ENCODE assay signal across 19 mouse cellular contexts in genomic region chr12:80141011-80141410, GRCm38 (mm10). TPM values are rescaled to one million over a fixed set of nuclear protein-coding genes. Genes with fewer than 3 reads are reported as not detected.
DNase-seq lines count a peak whose midpoint lies in the region; ATAC-seq and TF ChIP-seq lines count a peak whose summit lies in the region.
"Had no signal": no experiment of that assay in that cellular context is flagged by ENCODE, and none has a peak within 500 bp of the region (broad histone marks: within the 10 kb centered on the region; RNA-seq: fewer than 3 reads in every experiment).

No protein-coding gene starts in this region.

- TF ChIP-seq CTCF in liver, postnatal 0 days (IDR thresholded peaks at IDR 0.05; ENCODE audit: low read depth), result no peak
- no peak for TF ChIP-seq CTCF in midbrain, postnatal 0 days (IDR thresholded peaks at IDR 0.05)

- no peak overlapping the region for H3K4me3 ChIP-seq in liver, postnatal 0 days (ENCODE audit: low read depth, low read length)
- H3K4me3 ChIP-seq in limb, embryonic 13.5 days, result no peak overlapping the region
- no peak overlapping the region for H3K4me3 ChIP-seq in midbrain, postnatal 0 days (ENCODE audit: low read depth, low read length)
- H3K4me3 ChIP-seq: embryonic facial prominence, embryonic 13.5 days; erythroblast, embryonic 14.5 days; forebrain, embryonic 13.5 days; heart, embryonic 12.5 days; intestine, embryonic 15.5 days; limb, embryonic 12.5 days; liver, embryonic 15.5 days; neural tube, embryonic 15.5 days; stomach, embryonic 15.5 days had no signal

- peak overlapping the region; percentile 9; the same call in 1 of the 2 replicates for H3K4me2 ChIP-seq in liver, postnatal 0 days (ENCODE audit: low read depth, low read length)
- H3K4me2 ChIP-seq in limb, embryonic 13.5 days (replicated peaks), result no peak overlapping the region
- H3K4me2 ChIP-seq in midbrain, postnatal 0 days (ENCODE audit: low read depth, low read length, poor library complexity, severe bottlenecking), result no peak overlapping the region
- H3K4me2 ChIP-seq: embryonic facial prominence, embryonic 13.5 days; forebrain, embryonic 13.5 days; heart, embryonic 12.5 days; hindbrain, embryonic 14.5 days; intestine, embryonic 15.5 days; limb, embryonic 12.5 days; liver, embryonic 15.5 days; neural tube, embryonic 15.5 days; stomach, embryonic 15.5 days had no signal

- TF ChIP-seq EP300 in liver, postnatal 0 days (IDR thresholded peaks at IDR 0.05; ENCODE audit: low read depth), result no peak

- WGBS in liver, postnatal 0 days (ENCODE audit: insufficient replicate concordance), result 43% methylated on average over 8 of the region's 8 CpGs
- WGBS in limb, embryonic 13.5 days, result 84% methylated on average over 8 of the region's 8 CpGs
- WGBS in midbrain, postnatal 0 days, result 83% methylated on average over 8 of the region's 8 CpGs

- no peaks in the 10 kb centered on the region for H3K36me3 ChIP-seq in liver, postnatal 0 days (replicated peaks; ENCODE audit: insufficient read depth, low read length)
- H3K36me3 ChIP-seq in limb, embryonic 13.5 days, result no peaks in the 10 kb centered on the region
- H3K36me3 ChIP-seq in midbrain, postnatal 0 days (ENCODE audit: insufficient read depth, low read length), result no peaks in the 10 kb centered on the region
- H3K36me3 ChIP-seq: embryonic facial prominence, embryonic 13.5 days; heart, embryonic 12.5 days; intestine, embryonic 15.5 days; limb, embryonic 12.5 days; liver, embryonic 15.5 days; neural tube, embryonic 15.5 days; stomach, embryonic 15.5 days had no signal

- no peak overlapping the region for H3K27ac ChIP-seq in liver, postnatal 0 days (ENCODE audit: low read depth)
- H3K27ac ChIP-seq in limb, embryonic 13.5 days, result no peak overlapping the region
- H3K27ac ChIP-seq in midbrain, postnatal 0 days (ENCODE audit: low read depth, low read length), result no peak overlapping the region
- H3K27ac ChIP-seq: embryonic facial prominence, embryonic 13.5 days; forebrain, embryonic 13.5 days; hindbrain, embryonic 14.5 days; intestine, embryonic 15.5 days; limb, embryonic 12.5 days; liver, embryonic 15.5 days; neural tube, embryonic 15.5 days; stomach, embryonic 15.5 days had no signal

- no peaks in the 10 kb centered on the region for H3K27me3 ChIP-seq in liver, postnatal 0 days (ENCODE audit: insufficient read depth, low read length)
- 0 out of 2 replicates have a peak, but pooled peaks cover 2% of the 10 kb centered on the region for H3K27me3 ChIP-seq in limb, embryonic 13.5 days
- H3K27me3 ChIP-seq in midbrain, postnatal 0 days (ENCODE audit: insufficient read depth, low read length), result 0 out of 2 replicates have a peak, but pooled peaks cover 3% of the 10 kb centered on the region
- H3K27me3 ChIP-seq: embryonic facial prominence, embryonic 13.5 days; forebrain, embryonic 13.5 days; heart, embryonic 12.5 days; intestine, embryonic 15.5 days; limb, embryonic 12.5 days; liver, embryonic 15.5 days; neural tube, embryonic 15.5 days; stomach, embryonic 15.5 days had no signal

- no peaks in the 10 kb centered on the region for H3K9me3 ChIP-seq in liver, postnatal 0 days (ENCODE audit: low read length)
- H3K9me3 ChIP-seq in limb, embryonic 13.5 days, result no peaks in the 10 kb centered on the region
- no peaks in the 10 kb centered on the region for H3K9me3 ChIP-seq in midbrain, postnatal 0 days (ENCODE audit: low read length)
- H3K9me3 ChIP-seq: embryonic facial prominence, embryonic 13.5 days; forebrain, embryonic 13.5 days; heart, embryonic 12.5 days; intestine, embryonic 15.5 days; limb, embryonic 12.5 days; liver, embryonic 15.5 days; neural tube, embryonic 15.5 days; stomach, embryonic 15.5 days had no signal

- peaks cover 16% of the 10 kb centered on the region for H3K4me1 ChIP-seq in liver, postnatal 0 days (ENCODE audit: insufficient read depth)
- peaks cover 8% of the 10 kb centered on the region for H3K4me1 ChIP-seq in limb, embryonic 13.5 days
- no peaks in the 10 kb centered on the region for H3K4me1 ChIP-seq in midbrain, postnatal 0 days (ENCODE audit: insufficient read depth, low read length)
- H3K4me1 ChIP-seq: intestine, embryonic 15.5 days had no signal

- DNase-seq in liver, postnatal 0 days, result no peak
- no peak for DNase-seq in liver
- peak; percentile 77 for DNase-seq in 416B (ENCODE audit: low read depth)
- peak; percentile 48 for DNase-seq in NIH3T3 (ENCODE audit: low read depth)
- DNase-seq in neural tube, embryonic 10.5 days (ENCODE audit: extremely low spot score, low spot score), result no peak
- no peak for DNase-seq in gastrocnemius, adult 8-10 months (ENCODE audit: low spot score in 2 of 2)
- DNase-seq in midbrain, postnatal 0 days (ENCODE audit: low spot score), result no peak
- DNase-seq: cerebellum, adult 11-12 months had no signal

- no peak for ATAC-seq in liver, postnatal 0 days
- ATAC-seq in limb, embryonic 13.5 days (ENCODE audit: low FRiP score, low read depth), result no peak
- no peak for ATAC-seq in midbrain, postnatal 0 days (ENCODE audit: low FRiP score)

- H3K9ac ChIP-seq in liver, postnatal 0 days (replicated peaks), result no peak overlapping the region
- 0 out of 2 replicates have a peak overlapping the region, but pooled peaks have one; percentile 13 for H3K9ac ChIP-seq in limb, embryonic 13.5 days
- no peak overlapping the region for H3K9ac ChIP-seq in midbrain, postnatal 0 days (replicated peaks; ENCODE audit: low read length, poor library complexity, severe bottlenecking)
- H3K9ac ChIP-seq: embryonic facial prominence, embryonic 13.5 days; forebrain, embryonic 13.5 days; heart, embryonic 12.5 days; hindbrain, embryonic 14.5 days; intestine, embryonic 15.5 days; limb, embryonic 12.5 days; liver, embryonic 15.5 days; neural tube, embryonic 15.5 days; stomach, embryonic 15.5 days had no signal

RNA-seq across cellular contexts. Expression of gene Zfp36l1, which starts 28.2 kb away (rescaled TPM):
- polyA plus RNA-seq in liver, postnatal 0 days (2015; fragmentation: Nextera tagmentation; extraction: Ambion mirVana), result 42.0 and 45.7 TPM in 2 replicates
- 134 and 146 TPM in 2 replicates for polyA plus RNA-seq in limb, embryonic 13.5 days (2015; fragmentation: Nextera tagmentation; extraction: Ambion mirVana)
- total RNA-seq in gastrocnemius, adult 8-10 months (2022), result 10 to 100 TPM; 25.2 to 28.9 (median 27.2) TPM
- total RNA-seq in midbrain, postnatal 0 days (2014; rRNA removed), result 32.7 and 47.4 TPM in 2 replicates
- 46.3 and 48.5 TPM in 2 replicates for polyA plus RNA-seq in midbrain, postnatal 0 days (2015; fragmentation: Nextera tagmentation; extraction: Ambion mirVana)

Comparison
In these comparisons a context has a peak if more than half of its experiments do, and no peak if none do; other contexts are left out.
1. DNase-seq: peak in 416B (single experiment) and NIH3T3 (single experiment); none in liver, postnatal 0 days (single experiment), liver (single experiment), neural tube, embryonic 10.5 days (single experiment), gastrocnemius, adult 8-10 months (0 of 2) and midbrain, postnatal 0 days (single experiment).